Comparison of ENCODE assay signal across 26 mouse cellular contexts in the genomic region with DNA sequence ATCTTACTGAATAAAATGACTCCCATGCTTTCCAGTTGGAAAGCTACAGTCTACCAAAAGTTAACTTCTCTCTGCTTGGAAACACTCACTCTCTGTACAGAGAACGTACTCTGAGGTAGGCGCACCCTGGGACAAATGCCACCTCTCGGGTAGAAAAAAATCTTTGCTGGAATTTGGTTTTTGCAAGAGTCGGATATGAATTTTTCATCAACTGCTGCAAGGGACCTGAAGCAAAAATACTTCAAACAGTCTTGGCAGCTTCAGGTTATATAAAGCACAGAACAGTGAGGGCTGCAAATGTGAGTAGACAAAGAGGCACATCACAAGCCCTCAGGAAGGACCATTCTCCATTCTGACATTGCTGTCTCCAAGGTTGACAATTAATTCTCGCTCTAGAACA.
DNase-seq lines count a peak whose midpoint lies in the region; ATAC-seq lines count a peak whose summit lies in the region.
"Had no signal": no experiment of that assay in that cellular context is flagged by ENCODE, and none has a peak within 500 bp of the region (broad histone marks: within the 10 kb centered on the region; RNA-seq: fewer than 3 reads in every experiment).

No protein-coding gene starts in this region.

- no peak overlapping the region for H3K4me3 ChIP-seq in hindbrain, embryonic 13.5 days
- H3K4me3 ChIP-seq: forebrain, embryonic 10.5 days; heart, embryonic 10.5 days; intestine, embryonic 15.5 days; limb, embryonic 15.5 days; liver, embryonic 15.5 days; myocyte; neural tube, embryonic 13.5 days had no signal

- H3K9ac ChIP-seq in hindbrain, embryonic 13.5 days: no peak overlapping the region
- H3K9ac ChIP-seq: forebrain, postnatal 0 days; intestine, embryonic 15.5 days; limb, embryonic 15.5 days; liver, embryonic 15.5 days; neural tube, embryonic 13.5 days had no signal

- DNase-seq in brain, adult 2 months (ENCODE audit: low read depth, low spot score): peak; percentile 72
- DNase-seq in frontal cortex, postnatal 14 days (ENCODE audit: low spot score in 2 of 2): peak; percentile 7 to 10
- peak; percentile 50 to 58 for DNase-seq in left cerebral cortex, postnatal 14 days (ENCODE audit: low spot score in 2 of 2)
- peak; percentile 32 for DNase-seq in right cerebral cortex, postnatal 25 days
- no peak for DNase-seq in layer of hippocampus, postnatal 36 days
- no peak for DNase-seq in adrenal gland, adult 8-10 months
- DNase-seq: adrenal gland, postnatal 25 days; cerebellum, adult 9-10 months; forebrain, postnatal 0 days; gastrocnemius, postnatal 10 days; kidney, adult 8-10 months; kidney, postnatal 14 days; thymus, adult 18-20 months; thymus, postnatal 4 days had no signal

- WGBS in hindbrain, embryonic 13.5 days: 91% methylated on average over 5 of the region's 5 CpGs

- no peak for ATAC-seq in hindbrain, embryonic 13.5 days (ENCODE audit: low FRiP score)
- ATAC-seq: CD4-positive, CD25-positive, alpha-beta regulatory T cell, adult 4 months; forebrain, postnatal 0 days; hindbrain, embryonic 16.5 days; intestine, embryonic 15.5 days; midbrain, embryonic 16.5 days had no signal

- no peaks in the 10 kb centered on the region for H3K36me3 ChIP-seq in hindbrain, embryonic 13.5 days
- H3K36me3 ChIP-seq: forebrain, embryonic 10.5 days; heart, embryonic 10.5 days; intestine, embryonic 15.5 days; limb, embryonic 15.5 days; liver, embryonic 15.5 days; neural tube, embryonic 13.5 days had no signal

- H3K4me1 ChIP-seq in hindbrain, embryonic 13.5 days (replicated peaks): no peaks in the 10 kb centered on the region
- H3K4me1 ChIP-seq: forebrain, embryonic 10.5 days; heart, embryonic 10.5 days; intestine, embryonic 15.5 days; limb, embryonic 15.5 days; liver, embryonic 15.5 days; neural tube, embryonic 13.5 days had no signal

- intact Hi-C loops in left cerebral cortex, postnatal 14 days (cut with DNase I): no loop called here

- H3K27ac ChIP-seq in hindbrain, embryonic 13.5 days: no peak overlapping the region
- H3K27ac ChIP-seq: forebrain, embryonic 10.5 days; heart, embryonic 10.5 days; intestine, embryonic 15.5 days; limb, embryonic 15.5 days; liver, embryonic 15.5 days; macrophage; neural tube, embryonic 13.5 days had no signal

- H3K27me3 ChIP-seq in hindbrain, embryonic 13.5 days: no peaks in the 10 kb centered on the region
- H3K27me3 ChIP-seq: intestine, embryonic 15.5 days; limb, embryonic 15.5 days; liver, embryonic 15.5 days; neural tube, embryonic 13.5 days had no signal

- H3K4me2 ChIP-seq in hindbrain, embryonic 13.5 days: no peak overlapping the region
- H3K4me2 ChIP-seq: intestine, embryonic 15.5 days; limb, embryonic 15.5 days; liver, embryonic 15.5 days; neural tube, embryonic 13.5 days had no signal

- no peaks in the 10 kb centered on the region for H3K9me3 ChIP-seq in hindbrain, embryonic 13.5 days
- H3K9me3 ChIP-seq: forebrain, embryonic 10.5 days; heart, embryonic 10.5 days; intestine, embryonic 15.5 days; limb, embryonic 15.5 days; liver, embryonic 15.5 days; neural tube, embryonic 13.5 days had no signal

Comparison
In these comparisons a context has a peak if more than half of its experiments do, and no peak if none do; other contexts are left out.
1. DNase-seq: peak in brain, adult 2 months (single experiment), frontal cortex, postnatal 14 days (2 of 2), left cerebral cortex, postnatal 14 days (2 of 2) and right cerebral cortex, postnatal 25 days (single experiment); none in layer of hippocampus, postnatal 36 days (0 of 2) and adrenal gland, adult 8-10 months (single experiment).